Mouse (Mus musculus) kidney, postnatal 36 days (tissue): Measurements from ENCODE around the gene Nln.

ENCODE experiments used
- DNase-seq, 2 experiments: peaks; one replicate each; pipeline ENCODE4 v3.0.0; 2021 to 2022; ENCODE audit warnings: mixed read lengths in 2 of 2

The Nln gene

GRCm38 (mm10) chr13:104109288-104109815 lies at the start of gene Nln, which contains the start of gene Sgtb:
Nln (minus strand) TSS chr13:104109614.
Sgtb (plus strand) TSS chr13:104109741.
- peak; percentile 92 to 93 for DNase-seq

GRCm38 (mm10) chr13:104155686-104156085 lies 46.3 kb upstream of the Nln start:
- DNase-seq = no peak

- DNase-seq = no peak
Observed at GRCm38 (mm10) chr13:104155106-104155505, 45.7 kb upstream of the Nln start.

- DNase-seq = no peak
Observed at GRCm38 (mm10) chr13:104154180-104154579, 44.8 kb upstream of the Nln start.

- no peak for DNase-seq
Observed at GRCm38 (mm10) chr13:104145646-104146045, 36.2 kb upstream of the Nln start.

GRCm38 (mm10) chr13:104144871-104145270 lies 35.5 kb upstream of the Nln start:
- peak; percentile 30 to 47 for DNase-seq

GRCm38 (mm10) chr13:104139369-104140209 lies 30.2 kb upstream of the Nln start:
- peak; percentile 79 to 92 for DNase-seq

GRCm38 (mm10) chr13:104134510-104135085 lies 25.2 kb upstream of the Nln start:
- no peak for DNase-seq

- DNase-seq = no peak
Observed at GRCm38 (mm10) chr13:104132561-104132960, 23.1 kb upstream of the Nln start.

GRCm38 (mm10) chr13:104123662-104124381 lies 14.4 kb upstream of the Nln start:
- DNase-seq = peak in 1 of 2 experiments; percentile 46

GRCm38 (mm10) chr13:104122078-104122840 lies 12.8 kb upstream of the Nln start:
- no peak for DNase-seq

GRCm38 (mm10) chr13:104114827-104115226 lies 5.4 kb upstream of the Nln start:
- no peak for DNase-seq

- DNase-seq = peak in 1 of 2 experiments; percentile 26
Observed at GRCm38 (mm10) chr13:104113782-104114181, 4.4 kb upstream of the Nln start.

GRCm38 (mm10) chr13:104112266-104112900 lies 3.0 kb upstream of the Nln start:
- no peak for DNase-seq

GRCm38 (mm10) chr13:104110526-104110925 lies 1.1 kb upstream of the Nln start:
- no peak for DNase-seq

GRCm38 (mm10) chr13:104109816-104110521 lies 555 bp upstream of the Nln start:
- peak; percentile 28 to 55 for DNase-seq

GRCm38 (mm10) chr13:104108651-104109287 lies 645 bp downstream of the Nln start:
- peak in 1 of 2 experiments; percentile 19 for DNase-seq

- no peak for DNase-seq
Observed at GRCm38 (mm10) chr13:104101606-104102235, 7.7 kb downstream of the Nln start.

- no peak for DNase-seq
Observed at GRCm38 (mm10) chr13:104100416-104100815, 9.0 kb downstream of the Nln start.

- no peak for DNase-seq
Observed at GRCm38 (mm10) chr13:104097190-104097589, 12.2 kb downstream of the Nln start.
